Mouse (Mus musculus) heart, embryonic 16.5 days (tissue): Measurements from ENCODE around the gene Bves. TPM values are rescaled to one million over a fixed set of nuclear protein-coding genes. Genes with fewer than 3 reads are reported as not detected.
"Not testable (repeated sequence)": the region's sequence is repeated elsewhere in the genome, so short reads cannot be mapped to it uniquely, and the experiment has no call there.

Experiments used
- ATAC-seq: fragments of 200-750 bp; cut with Nextera tagmentation; replicated peaks from 2 replicates; pipeline ENCODE4 v1.8.0; 2017; ENCODE audit warnings: moderate number of reproducible peaks; ENCODE audit not compliant: insufficient read depth, low FRiP score; ENCODE audit errors: extremely low read depth
- H3K27ac ChIP-seq: fragments of 300-500 bp; sonication (generic); 2 replicates; pipeline ENCODE4 v1.5.1; 2014; ENCODE audit warnings: mild to moderate bottlenecking, low read length, control low read depth, moderate library complexity
- H3K27me3 ChIP-seq: fragments of 300-500 bp; sonication (generic); 2 replicates; pipeline ENCODE4 v1.6.1; 2014; ENCODE audit warnings: low read length, mixed read lengths; ENCODE audit not compliant: control insufficient read depth, insufficient read depth
- H3K36me3 ChIP-seq: fragments of 300-500 bp; sonication (generic); 2 replicates; pipeline ENCODE4 v1.6.1; 2014; ENCODE audit not compliant: control insufficient read depth, insufficient read depth
- H3K4me1 ChIP-seq: fragments of 300-500 bp; sonication (generic); 2 replicates; pipeline ENCODE4 v1.6.1; 2014; ENCODE audit warnings: low read length, mixed read lengths; ENCODE audit not compliant: control insufficient read depth, insufficient read depth
- H3K4me2 ChIP-seq: fragments of 300-500 bp; sonication (generic); 2 replicates; pipeline ENCODE4 v1.6.1; 2014; ENCODE audit warnings: low read depth, mild to moderate bottlenecking, control low read depth, low read length
- H3K4me3 ChIP-seq: fragments of 300-500 bp; sonication (generic); 2 replicates; pipeline ENCODE4 v1.5.1; 2014; ENCODE audit warnings: mild to moderate bottlenecking, control low read depth, low read length
- H3K9ac ChIP-seq: fragments of 300-500 bp; sonication (generic); 2 replicates; pipeline ENCODE4 v1.6.1; 2014; ENCODE audit warnings: low read length, control low read depth
- H3K9me3 ChIP-seq: fragments of 300-500 bp; sonication (generic); replicated peaks from 2 replicates; pipeline ENCODE4 v1.6.1; 2016; ENCODE audit warnings: low read length; ENCODE audit not compliant: control insufficient read depth
- WGBS: fragments of 180-500 bp; shearing (Covaris S2); extraction: QIAGEN DNeasy Blood & Tissue Kit; methylation state at CpG from one replicate; pipeline ENCODE4 v1.1.7; 2014; 5-methylcytosine and 5-hydroxymethylcytosine counted together
- polyA plus RNA-seq: library from polyadenylated mRNA; unstranded; fragments of >200 nt; fragmentation: Nextera tagmentation; extraction: Ambion mirVana; gene quantifications from 2 replicates; pipeline ENCODE4 v1.2.1, GENCODE M21; 2015

Gene Bves
- 116 and 122 TPM in 2 replicates for polyA plus RNA-seq

GRCm38 (mm10) chr10:45335434-45336422 lies at the start of gene Bves:
Bves (plus strand) TSS chr10:45335772.
- Histone ChIP-seq H3K9ac (peak within 1 kb of the TSS; percentile 78), H3K4me1 (peaks cover 12% of the 10 kb centered on the region), H3K4me2 (peak within 1 kb of the TSS; percentile 72), H3K27me3 (peaks cover 7% of the 10 kb centered on the region; the same call in 1 of the 2 replicates), H3K36me3 (peaks cover 1% of the 10 kb centered on the region), H3K27ac (peak within 1 kb of the TSS; percentile 91), H3K9me3 (no peaks in the 10 kb centered on the region), H3K4me3 (peak within 1 kb of the TSS; percentile 57)
- ATAC-seq, result peak; percentile 92
- 1% methylated on average over 113 of the region's 116 CpGs for WGBS

GRCm38 (mm10) chr10:45288351-45288750 lies 47.2 kb upstream of the Bves start:
- Histone ChIP-seq H3K9me3 (no peaks in the 10 kb centered on the region), H3K27ac (peak overlapping the region; percentile 94), H3K9ac (peak overlapping the region; percentile 96), H3K27me3 (peaks cover 10% of the 10 kb centered on the region), H3K36me3 (no peaks in the 10 kb centered on the region), H3K4me3 (peak overlapping the region; percentile 77), H3K4me2 (peak overlapping the region; percentile 84), H3K4me1 (peaks cover 19% of the 10 kb centered on the region)
- ATAC-seq, result no peak
- 35% methylated on average over 7 of the region's 7 CpGs for WGBS

GRCm38 (mm10) chr10:45289218-45290105 lies 46.1 kb upstream of the Bves start:
- no peaks in the 10 kb centered on the region for H3K36me3 ChIP-seq
- peak overlapping the region; percentile 77 for H3K4me3 ChIP-seq
- H3K27ac ChIP-seq, result peak overlapping the region; percentile 94
- 1% methylated on average over 71 of the region's 71 CpGs for WGBS
- no peaks in the 10 kb centered on the region for H3K9me3 ChIP-seq
- ATAC-seq, result peak; percentile 81
- peak overlapping the region; percentile 84 for H3K4me2 ChIP-seq
- H3K27me3 ChIP-seq, result peaks cover 10% of the 10 kb centered on the region
- H3K9ac ChIP-seq, result peak overlapping the region; percentile 96
- H3K4me1 ChIP-seq, result peaks cover 19% of the 10 kb centered on the region

- peak overlapping the region; percentile 77 for H3K4me3 ChIP-seq
- H3K27me3 ChIP-seq, result peaks cover 10% of the 10 kb centered on the region
- peak overlapping the region; percentile 54 for H3K27ac ChIP-seq
- H3K4me1 ChIP-seq, result peaks cover 13% of the 10 kb centered on the region
- 32% methylated on average over 5 of the region's 5 CpGs for WGBS
- no peak for ATAC-seq
- H3K4me2 ChIP-seq, result peak overlapping the region; percentile 84
- H3K9ac ChIP-seq, result peak overlapping the region; percentile 96
- no peaks in the 10 kb centered on the region for H3K36me3 ChIP-seq
- no peaks in the 10 kb centered on the region for H3K9me3 ChIP-seq
Observed at GRCm38 (mm10) chr10:45290618-45291017, 45.0 kb upstream of the Bves start.

- H3K4me2 ChIP-seq, result peak overlapping the region; percentile 44
- WGBS, result 41% methylated on average over 4 of the region's 4 CpGs
- peak overlapping the region; percentile 12; the same call in 1 of the 2 replicates for H3K4me3 ChIP-seq
- H3K27me3 ChIP-seq, ATAC-seq, H3K9me3 ChIP-seq, H3K36me3 ChIP-seq, H3K4me1 ChIP-seq, H3K9ac ChIP-seq: not testable (repeated sequence)
- peak overlapping the region; percentile 65 for H3K27ac ChIP-seq
Observed at GRCm38 (mm10) chr10:45292159-45292558, 43.4 kb upstream of the Bves start.

- ATAC-seq, result no peak
- no peak overlapping the region for H3K9ac ChIP-seq
- H3K4me1 ChIP-seq, result peaks cover 2% of the 10 kb centered on the region; the same call in 1 of the 2 replicates
- H3K27ac ChIP-seq, result no peak overlapping the region
- no peak overlapping the region for H3K4me2 ChIP-seq
- H3K4me3 ChIP-seq, result no peak overlapping the region
- no peaks in the 10 kb centered on the region for H3K36me3 ChIP-seq
- no peaks in the 10 kb centered on the region for H3K27me3 ChIP-seq
- 83% methylated on average over 5 of the region's 5 CpGs for WGBS
- no peaks in the 10 kb centered on the region for H3K9me3 ChIP-seq
Observed at GRCm38 (mm10) chr10:45295093-45295492, 40.5 kb upstream of the Bves start.

GRCm38 (mm10) chr10:45298503-45298902 lies 37.1 kb upstream of the Bves start:
- H3K4me1 ChIP-seq, result no peaks in the 10 kb centered on the region
- no peak overlapping the region for H3K4me3 ChIP-seq
- H3K27me3 ChIP-seq, result no peaks in the 10 kb centered on the region
- no peak for ATAC-seq
- H3K9me3 ChIP-seq, result no peaks in the 10 kb centered on the region
- H3K9ac ChIP-seq, result no peak overlapping the region
- H3K27ac ChIP-seq, result no peak overlapping the region
- H3K36me3 ChIP-seq, result no peaks in the 10 kb centered on the region
- 61% methylated on average over 6 of the region's 6 CpGs for WGBS
- H3K4me2 ChIP-seq, result no peak overlapping the region

- H3K36me3 ChIP-seq, result no peaks in the 10 kb centered on the region
- no peak overlapping the region for H3K27ac ChIP-seq
- no peaks in the 10 kb centered on the region for H3K27me3 ChIP-seq
- 63% methylated on average over 4 of the region's 4 CpGs for WGBS
- peaks cover 4% of the 10 kb centered on the region for H3K4me1 ChIP-seq
- no peak overlapping the region for H3K4me2 ChIP-seq
- H3K4me3 ChIP-seq, result no peak overlapping the region
- ATAC-seq, result no peak
- no peaks in the 10 kb centered on the region for H3K9me3 ChIP-seq
- no peak overlapping the region for H3K9ac ChIP-seq
Observed at GRCm38 (mm10) chr10:45299509-45299908, 36.1 kb upstream of the Bves start.
